Mouse (Mus musculus): ENCODE results near the gene Olfr172.

The Olfr172 gene

DNA sequence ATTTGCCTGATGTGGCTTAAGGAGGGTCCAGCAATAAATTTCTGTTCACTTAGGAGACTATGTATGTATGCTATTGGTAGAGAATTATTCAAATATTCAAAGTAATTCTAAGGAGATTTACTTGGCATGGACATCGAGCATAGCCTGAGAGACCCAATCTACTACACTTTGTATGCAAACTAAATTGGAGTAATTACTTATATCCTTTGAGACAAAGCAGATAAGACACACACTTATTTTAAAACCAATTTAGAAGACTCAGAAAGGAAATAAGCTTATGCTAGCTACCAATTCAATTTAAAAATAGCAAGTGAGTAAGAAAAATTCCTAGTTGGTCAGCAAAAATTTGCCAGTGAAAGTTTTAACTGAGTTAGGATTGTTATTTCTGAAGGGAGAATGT lies at the start of gene Olfr172:
Gene Olfr172, minus strand, starts transcription at position 101 of the 400 bp plus-strand sequence.
- no peak for DNase-seq (ENCODE audit: low spot score)

DNA sequence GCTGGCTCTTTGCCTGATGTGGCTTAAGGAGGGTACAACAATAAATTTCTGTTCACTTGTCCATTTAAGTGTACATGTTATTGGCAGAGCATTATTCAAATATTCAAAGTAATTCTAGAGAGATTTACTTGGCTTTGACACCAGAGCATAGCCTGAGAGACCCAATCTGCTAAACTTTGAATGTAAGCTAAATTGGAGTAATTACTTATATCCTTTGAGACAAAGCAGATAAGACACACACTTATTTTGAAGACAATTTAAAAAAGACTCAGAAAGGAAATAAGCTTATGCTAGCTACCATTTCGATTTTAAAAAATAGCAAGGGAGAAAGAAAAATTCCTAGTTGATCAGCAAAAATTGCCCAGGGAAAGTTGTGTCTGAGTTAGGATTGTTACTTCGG lies 37.2 kb upstream of the Olfr172 start, which contains the start of gene Olfr173:
Gene Olfr173, minus strand, starts transcription at position 101 of the 400 bp plus-strand sequence.
- DNase-seq (ENCODE audit: low spot score) = no peak

DNA sequence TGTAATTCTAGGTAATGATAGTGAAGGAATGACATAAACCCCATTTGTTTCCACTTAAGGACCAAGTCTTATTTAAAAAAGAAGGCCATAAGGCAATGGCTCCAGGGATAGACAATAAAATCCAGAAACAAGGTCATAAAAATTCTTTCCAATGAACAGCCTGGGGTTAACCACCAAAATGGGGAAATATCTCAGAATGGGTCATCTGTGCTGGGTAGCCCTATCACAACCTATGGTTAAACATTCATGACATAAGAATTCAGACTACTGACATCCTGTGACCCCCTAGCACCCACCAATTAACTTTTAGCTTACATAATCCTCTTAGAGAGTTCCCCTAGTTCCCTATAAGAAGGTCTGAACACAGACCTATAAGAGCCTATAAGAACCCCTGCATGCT lies 6.8 kb downstream of the Olfr172 start:
- DNase-seq (ENCODE audit: low spot score) = no peak

DNA sequence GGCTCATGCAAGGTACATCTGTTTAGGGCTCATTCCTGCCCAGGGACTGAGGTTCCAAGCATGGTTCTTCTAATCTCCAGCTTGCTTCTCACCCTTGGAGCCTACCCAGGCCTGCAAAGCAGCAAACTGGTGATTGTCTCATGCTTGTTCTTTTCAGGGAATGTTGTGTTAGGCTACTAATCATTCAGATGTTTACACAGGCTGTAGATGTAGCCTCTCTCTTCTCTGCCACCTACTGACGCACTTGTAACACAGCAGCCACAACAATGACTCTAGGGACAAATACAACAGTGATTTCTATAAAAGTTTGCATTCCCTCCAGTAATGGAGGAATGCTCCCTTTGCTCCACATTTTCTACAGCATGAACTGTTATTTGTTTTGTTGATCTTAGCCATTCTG lies 11.7 kb downstream of the Olfr172 start:
- DNase-seq (ENCODE audit: low spot score) = no peak

DNA sequence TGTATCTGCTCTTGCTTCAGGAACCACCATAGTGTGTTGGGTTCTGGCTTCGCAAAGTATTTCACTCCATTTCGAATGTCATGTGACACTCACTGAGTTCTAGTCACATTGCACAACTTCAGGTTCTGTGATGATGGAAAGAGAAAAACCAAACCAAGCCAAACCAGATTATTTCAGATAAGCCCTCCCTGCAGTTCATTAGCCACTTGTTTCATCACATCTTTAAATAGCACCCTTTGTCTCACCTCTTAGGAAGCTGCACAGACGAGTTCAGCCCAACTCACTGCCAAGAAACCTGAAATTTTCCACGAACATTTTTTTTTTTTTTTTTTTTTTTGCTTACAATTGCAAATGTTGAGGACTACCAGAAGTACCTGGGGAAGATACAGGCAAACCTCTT lies 16.3 kb downstream of the Olfr172 start:
- DNase-seq (ENCODE audit: low spot score) = no peak

DNA sequence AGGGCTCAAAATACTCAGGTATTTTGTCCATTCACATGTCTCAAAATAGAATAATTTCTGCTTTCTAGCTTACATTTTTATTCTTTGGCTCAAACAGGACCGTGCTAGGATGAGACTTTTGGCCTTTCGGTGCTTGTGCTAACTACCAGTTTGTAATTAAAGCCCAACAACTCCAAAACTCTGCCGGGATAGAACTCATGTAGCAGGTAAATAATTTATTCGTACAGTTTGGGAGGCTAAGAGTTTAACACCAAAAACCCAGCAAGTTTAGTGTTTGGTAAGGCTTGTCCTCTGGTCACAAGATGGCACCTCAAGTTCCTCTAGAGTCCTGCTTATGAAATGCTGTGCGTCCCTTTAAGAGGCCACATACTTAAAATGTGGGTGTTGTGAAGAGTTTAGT lies 22.2 kb downstream of the Olfr172 start:
- DNase-seq (ENCODE audit: low spot score) = no peak

DNA sequence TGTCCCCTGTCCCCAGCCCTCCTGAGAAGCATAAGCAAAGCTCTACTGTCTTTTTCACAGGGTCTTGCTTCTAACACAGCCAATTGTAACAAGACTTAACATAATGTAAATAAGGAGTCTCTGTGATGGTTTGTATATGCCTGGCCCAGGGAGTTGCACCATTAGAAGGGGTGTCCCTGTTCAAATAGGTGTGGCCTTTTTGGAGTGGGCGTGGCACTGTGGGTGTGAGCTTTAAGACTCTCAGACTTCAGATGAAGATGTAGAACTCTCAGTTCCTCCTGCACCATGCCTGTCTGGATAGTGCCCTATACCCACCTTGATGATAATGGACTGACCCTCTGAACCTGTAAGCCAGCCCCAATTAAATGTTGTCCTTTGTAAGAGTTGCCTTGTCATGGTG lies 24.2 kb downstream of the Olfr172 start:
- DNase-seq (ENCODE audit: low spot score) = no peak

DNA sequence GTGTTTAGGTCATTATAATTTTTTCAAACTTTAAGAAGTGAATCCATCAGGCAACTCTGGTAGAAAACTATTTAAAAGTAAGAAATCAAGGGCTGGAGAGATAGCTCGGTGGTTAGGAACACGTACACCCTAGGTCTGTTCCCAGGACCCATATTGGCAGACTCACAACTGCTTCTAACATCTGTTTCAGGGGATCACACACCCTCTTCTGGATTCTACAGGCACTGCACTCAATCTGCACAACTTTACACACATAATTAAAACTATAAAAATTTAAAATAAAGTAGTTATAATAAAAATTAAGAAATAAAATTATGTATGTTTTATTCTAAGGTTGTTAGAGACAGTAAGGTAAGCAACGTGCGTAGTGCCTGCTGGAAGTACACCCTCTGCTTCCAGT lies 24.8 kb downstream of the Olfr172 start:
- DNase-seq (ENCODE audit: low spot score) = no peak

DNA sequence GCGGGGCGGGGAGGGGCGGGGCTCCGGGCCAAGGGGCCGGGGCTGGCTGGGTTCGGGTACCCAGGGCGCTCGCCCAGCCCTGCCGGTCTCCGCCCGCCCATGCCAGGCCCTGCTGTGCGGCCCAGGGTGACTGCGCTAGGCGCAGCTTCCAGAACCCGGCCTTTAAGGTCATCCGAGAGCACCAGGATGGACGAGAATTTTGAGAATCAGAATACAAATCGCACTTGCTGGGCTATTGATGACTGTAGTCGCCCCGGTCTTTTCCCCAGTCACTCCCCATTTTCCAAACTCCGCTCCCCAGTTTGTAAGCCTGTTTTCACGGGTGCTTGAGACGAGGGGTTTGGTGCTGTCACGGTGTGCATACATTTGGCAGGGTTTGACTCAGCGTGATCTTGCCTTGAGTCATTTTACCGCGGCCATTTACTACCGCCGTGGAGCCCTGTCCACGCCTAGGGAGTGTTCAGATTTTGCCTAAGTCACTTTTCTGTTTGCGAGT lies 34.8 kb downstream of the Olfr172 start:
- no peak for DNase-seq (ENCODE audit: low spot score)

DNA sequence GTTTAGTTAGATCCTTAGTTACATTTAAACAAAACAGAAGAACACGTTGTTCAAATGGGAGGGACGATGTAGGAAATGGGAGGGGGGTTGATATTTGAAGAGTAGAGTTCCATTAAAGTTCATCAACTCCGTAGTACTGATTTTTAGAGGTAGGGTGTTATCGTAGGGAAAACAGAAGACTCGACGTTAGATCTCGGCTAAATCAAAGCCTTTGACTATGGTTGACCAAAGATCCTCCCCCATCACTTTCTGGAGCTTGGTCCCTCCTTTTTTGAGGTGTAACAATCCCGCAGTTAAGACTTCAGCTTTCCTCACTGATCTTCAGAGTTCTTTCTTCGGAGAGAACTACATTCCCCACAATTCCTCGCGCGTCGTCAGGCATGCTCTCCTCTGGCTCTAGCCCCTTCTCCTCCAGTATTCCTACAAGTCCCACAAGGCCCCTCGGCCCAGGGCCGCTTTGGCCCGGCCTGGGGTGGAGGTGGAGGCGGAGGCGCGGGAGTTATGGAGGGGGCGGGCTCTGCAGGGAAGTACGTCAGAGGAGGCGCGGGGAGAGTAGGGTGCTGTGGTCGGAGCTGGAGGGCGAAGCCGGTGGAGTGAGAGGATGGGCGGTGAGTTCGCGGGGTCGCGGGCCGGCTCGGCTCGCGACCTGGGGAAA lies 35.4 kb downstream of the Olfr172 start, which contains the start of gene Cldnd1:
Gene Cldnd1, plus strand, starts transcription at position 434 of the 655 bp plus-strand sequence.
- DNase-seq (ENCODE audit: low spot score) = peak; percentile 96

DNA sequence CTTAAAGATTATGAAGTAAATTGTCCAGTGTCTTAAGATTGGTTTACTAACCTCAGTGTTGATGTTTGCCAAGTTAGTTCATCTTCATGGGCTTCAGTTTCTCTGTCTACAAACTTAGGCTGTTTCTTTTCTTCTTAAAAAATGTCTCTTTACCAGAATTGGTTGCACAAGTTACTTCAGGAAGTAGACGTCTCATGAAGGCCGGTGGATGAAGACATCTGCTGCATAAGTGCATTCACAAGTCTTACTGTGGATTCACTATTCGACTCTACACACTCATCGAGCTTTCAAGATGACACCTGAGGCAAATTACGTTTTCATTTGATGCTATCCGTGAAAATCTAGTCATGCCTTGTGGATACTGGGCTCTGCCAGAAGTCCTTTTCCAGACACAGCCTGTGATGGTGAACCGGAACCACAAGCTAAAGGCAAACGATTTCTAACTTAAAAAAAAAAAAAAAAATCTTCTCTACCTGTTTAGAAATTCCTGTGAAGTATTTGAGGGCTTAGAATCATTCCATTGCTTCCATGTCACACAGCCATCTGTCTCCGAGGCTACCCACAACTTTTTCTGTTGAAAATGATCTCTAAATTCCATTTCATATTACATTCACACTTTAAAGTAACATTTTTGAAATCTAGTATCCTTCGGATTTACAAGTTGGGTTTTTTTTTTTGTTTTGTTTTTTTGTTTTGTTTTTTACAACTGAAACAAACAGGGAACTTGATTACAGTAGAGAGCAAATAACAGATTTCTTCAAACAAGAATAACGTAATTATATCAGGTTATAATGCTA lies 36.1 kb downstream of the Olfr172 start:
- DNase-seq (ENCODE audit: low spot score) = no peak

DNA sequence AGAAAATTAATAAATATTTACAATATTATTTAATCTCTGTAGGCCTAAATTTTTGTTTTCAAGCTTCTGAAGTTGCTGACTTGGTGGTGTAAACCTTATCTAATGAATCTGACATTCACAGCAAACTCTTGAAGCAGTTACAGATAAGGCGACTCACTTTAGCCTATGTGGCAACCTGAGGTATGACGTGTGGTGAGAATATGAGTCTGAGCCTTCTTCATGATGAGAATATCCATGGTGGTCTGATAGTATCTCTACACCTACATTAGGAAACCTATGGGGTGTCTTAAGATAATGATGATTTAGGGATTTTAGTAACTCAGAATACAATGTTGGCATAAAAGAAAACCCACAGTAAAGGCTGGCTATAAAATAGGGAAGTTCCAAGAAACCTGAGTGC lies 40.7 kb downstream of the Olfr172 start:
- no peak for DNase-seq (ENCODE audit: low spot score)

DNA sequence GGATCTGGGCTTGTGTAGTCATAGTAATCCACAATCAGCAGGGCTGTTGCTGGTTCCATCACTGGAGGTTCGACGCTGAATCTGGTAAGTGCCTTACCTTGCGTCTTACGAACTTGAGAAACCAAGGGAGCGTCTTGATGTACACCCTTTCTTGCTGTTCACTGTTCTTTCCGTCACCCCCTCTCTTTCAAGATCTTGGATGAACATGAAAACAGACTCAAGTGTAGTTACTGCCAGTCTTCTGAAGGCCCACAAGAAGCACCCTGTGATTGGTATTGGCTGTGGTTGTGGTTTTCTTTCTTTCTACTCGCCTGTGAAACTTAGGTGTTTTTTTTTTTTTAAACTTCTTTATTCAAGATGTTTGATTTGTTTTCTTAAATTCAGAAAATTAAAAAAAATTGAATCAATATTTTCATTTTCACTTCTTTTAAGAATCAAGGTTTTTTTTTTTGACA lies 44.3 kb downstream of the Olfr172 start, which contains the start of gene Gpr15:
Gene Gpr15, minus strand, starts transcription at position 405 of the 455 bp plus-strand sequence.
- DNase-seq (ENCODE audit: low spot score) = no peak

DNA sequence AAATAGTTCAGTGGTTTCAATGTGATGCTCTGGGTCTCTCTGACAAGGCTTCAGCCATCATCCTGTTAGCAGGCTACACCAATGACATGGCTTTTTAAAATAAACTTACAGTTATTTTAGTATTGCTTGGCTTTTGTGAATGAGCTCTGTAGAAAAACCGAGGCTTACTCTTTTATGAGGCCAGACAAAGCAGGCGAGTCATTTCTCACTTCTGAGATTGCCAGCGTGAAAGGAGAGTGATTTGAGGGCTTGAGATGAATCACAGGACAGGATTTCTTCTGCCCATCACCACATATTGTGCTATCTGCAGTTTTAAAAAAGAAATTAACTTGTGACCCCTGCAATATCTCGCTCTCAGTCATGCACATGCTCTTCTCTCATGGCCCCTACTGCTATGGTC lies 48.0 kb downstream of the Olfr172 start:
- DNase-seq (ENCODE audit: low spot score) = no peak

DNA sequence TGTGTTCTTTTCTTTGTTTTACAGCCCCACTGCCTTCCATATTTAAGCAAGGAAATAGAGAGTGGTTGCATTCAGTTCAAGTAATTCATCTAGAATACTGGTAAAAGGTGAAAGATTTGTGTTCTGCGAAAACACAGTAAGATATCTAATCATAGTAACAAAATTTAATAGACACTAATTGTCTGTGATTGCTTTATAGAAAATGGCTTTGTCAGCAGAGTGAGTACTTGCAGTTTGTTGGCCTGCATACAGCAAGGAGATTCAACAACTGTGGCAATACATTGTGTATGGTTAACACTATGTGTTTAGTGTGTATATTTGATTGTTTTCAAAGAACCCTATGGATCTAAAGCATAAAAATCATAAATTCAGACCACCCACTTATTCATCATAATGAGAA lies 49.8 kb downstream of the Olfr172 start:
- no peak for DNase-seq (ENCODE audit: low spot score)

DNA sequence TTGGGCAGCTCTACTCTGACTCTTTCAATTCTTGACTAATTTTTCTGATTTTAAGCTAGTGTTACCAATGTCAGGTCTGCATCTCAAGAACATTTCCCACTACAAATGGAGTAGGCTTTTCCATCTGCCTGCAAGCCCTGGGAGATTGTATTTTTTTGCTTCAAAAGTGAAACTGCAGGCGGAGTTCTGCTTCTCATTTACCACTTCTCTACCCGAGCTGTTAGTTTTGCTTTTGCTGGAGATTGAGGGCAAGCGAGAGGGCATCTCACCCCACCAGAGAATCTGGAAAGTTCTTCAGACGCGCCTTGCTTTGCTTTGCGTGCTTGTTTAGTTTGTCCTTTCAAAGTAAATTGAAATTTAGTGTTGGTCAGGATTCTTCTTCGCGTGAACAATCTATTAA lies 50.8 kb downstream of the Olfr172 start:
- no peak for DNase-seq (ENCODE audit: low spot score)

Measured in urinary bladder, postnatal 14 days (tissue).